Mouse (Mus musculus) CD8-positive naive resting alpha-beta T cell, adult 2 months (primary cell): ENCODE data around the gene Xpo5.

Experiments used
- DNase-seq, 2 experiments: peaks; one replicate each; pipeline ENCODE4 v3.0.0; 2022; ENCODE audit warnings: low read depth in 2 of 2, low spot score in 2 of 2

Xpo5 gene

DNA sequence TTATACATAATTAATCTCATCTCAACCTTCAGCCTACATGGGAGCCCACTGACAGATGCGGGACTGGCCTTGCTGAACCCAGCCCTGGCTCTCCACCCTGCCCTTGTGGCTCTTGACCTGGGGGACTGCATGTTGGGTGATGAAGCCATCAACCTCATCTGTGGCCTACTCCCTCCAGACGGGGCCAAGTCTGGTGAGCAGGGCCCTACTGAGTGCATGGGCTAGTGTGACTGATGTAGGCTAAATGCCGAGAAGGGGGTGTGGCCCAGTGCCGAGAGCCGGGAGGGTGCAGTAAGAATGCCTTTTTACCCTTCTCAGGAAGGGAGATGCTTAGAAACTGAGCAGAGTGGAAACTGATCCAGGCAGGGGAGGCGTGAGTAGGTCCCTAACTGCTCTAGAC lies 52.6 kb downstream of the Xpo5 start:
- no peak for DNase-seq

DNA sequence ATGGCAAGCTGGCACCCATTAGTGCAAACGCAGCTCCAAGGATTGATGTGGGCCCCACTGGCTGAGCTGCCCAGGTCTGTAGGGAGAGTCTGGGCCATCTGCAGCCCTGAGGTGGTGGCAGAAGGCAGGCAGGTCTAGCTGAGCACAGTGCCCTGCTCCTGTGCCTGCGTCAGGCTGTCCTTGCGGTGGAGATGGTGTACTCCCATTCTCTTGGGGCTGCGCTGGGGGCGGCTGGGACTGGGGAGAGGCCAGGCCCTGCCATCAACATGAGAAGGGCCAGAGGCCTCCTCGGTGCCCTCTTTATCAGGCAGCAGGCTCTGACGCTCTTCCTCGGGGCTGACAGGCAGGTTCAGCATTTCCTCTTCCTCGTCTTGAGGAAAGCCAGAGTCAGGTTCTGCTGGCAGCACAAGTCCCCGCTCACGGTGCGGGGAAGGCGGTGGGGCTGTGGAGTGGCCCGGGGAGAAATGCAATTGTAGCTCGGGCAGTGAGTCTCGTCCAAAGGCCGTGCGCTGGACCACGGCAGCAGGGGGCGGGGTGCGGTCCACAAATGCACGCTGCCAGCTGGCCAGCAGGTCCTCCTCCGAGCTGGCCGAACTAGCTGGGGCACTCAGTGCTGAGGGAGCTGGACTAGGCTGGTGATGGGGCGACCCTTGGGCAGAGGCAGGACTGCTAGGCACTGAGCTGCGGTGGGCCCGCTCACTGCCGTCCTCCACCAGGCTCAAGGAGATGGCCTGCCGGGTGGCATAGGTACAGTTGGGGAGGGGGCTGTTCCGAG lies 55.9 kb downstream of the Xpo5 start:
- no peak for DNase-seq

DNA sequence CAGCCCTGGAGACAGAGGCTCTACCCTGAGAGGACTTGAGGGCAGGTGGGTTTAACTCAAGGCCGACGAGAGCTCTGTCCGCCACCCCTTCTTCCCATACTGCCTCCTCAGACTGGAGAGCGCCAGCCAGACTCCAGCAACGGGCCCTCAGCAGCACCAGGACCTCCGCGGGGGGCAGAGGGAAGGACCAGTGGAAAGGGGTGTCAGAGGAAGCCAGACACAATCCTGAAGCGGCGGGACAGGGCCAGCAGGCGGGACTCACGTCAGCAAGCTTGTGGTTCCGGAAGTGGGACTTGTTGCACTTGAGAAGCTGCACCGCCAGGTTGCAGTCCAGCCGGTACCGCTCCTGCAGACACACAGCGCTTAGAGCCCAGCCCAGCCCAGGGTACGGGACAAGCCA lies 57.1 kb downstream of the Xpo5 start:
- no peak for DNase-seq

DNA sequence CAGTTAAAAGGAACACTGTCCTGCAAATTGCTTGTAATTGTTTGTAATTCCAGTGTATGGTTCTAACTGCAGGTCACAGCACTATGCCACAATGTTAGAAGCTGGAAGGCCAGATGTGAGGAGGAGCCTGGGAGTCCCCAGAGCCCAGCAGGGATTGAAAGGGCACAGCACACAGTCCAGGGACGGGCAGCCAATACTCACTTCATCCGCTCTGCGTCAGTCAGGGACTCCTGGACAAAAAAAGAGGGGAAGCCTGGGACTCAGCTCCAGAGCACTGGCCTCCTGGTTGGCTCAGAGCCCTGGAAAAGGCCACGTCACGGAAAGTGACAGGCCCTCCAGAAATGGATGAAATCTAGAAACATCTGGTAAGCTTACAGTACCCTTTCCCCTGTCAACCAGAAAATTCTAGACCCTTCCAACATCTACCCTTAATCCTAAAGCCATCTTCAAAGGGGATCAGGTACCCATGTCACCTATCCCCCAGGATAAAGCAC lies 59.7 kb downstream of the Xpo5 start:
- no peak for DNase-seq

DNA sequence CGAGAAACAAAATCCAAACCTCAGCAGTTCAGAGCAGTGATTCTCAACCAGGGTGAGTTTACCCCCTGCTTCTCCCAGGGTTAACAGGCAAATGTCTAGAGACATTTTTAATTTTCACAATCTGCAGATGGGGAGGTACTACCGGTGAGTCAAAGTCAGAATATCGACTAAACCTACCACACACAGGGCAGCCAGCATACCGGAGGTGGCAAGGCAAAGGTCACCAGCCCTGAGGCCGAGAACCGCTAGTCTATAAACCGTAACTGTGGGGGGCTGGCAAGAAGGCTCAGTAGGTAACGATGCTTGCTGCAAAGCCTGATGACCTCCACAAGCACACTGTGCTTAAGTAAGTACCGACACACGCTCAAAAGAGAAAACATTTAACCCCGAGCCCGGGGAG lies 62.9 kb downstream of the Xpo5 start:
- DNase-seq: no peak

DNA sequence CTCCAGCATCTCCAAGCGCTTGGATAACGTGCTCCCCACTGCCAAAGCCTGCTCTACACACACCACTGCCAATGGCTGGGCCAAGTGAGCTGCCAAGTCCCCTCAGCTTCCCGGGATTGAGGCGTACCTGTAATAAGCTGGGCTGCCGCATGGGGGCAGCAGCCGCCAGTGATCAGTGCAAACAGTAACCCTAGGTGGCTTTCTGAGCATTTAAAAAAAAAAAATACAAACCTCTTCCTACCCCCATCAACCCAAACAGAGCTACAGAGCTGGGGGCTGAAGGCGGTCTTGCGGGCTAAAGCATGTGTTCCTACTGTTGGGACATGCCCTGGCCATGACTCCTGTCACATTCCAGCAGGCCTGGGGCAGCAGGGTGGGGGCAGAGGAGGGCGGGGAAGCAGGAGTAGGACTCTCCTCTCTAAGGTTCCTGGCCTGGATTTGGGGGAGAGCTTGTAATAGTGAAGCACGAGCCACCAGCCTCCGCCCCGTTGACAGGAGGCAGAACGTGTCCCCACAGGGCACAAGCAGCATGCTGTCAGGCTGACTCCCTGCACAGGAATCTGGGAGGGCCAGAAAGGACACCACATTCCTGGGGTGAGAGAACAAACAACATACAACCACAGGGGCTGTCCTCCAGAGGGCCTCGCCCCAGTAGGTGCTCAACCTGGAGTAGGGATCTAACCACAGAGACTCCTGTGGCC lies 63.5 kb downstream of the Xpo5 start:
- peak; percentile 63 to 70 for DNase-seq

DNA sequence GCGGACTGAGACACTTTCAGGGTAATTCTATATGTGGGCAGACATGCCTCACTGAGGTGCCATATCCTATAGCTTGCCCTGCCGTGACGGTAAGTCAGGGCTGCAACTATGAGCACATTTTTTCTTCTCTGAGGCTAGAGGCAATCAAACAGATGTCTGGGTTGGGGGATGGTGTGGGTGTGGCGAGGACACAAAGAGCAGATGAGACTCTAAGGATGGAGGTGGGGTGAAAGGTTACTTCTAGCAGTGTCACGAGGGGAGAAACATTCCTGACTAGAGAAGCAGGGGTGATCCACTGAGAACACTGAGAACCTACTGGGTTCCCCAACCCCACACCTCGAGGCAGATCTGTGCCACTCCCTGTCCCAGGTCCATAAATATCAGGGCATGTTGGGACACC lies 64.4 kb downstream of the Xpo5 start:
- DNase-seq: no peak

DNA sequence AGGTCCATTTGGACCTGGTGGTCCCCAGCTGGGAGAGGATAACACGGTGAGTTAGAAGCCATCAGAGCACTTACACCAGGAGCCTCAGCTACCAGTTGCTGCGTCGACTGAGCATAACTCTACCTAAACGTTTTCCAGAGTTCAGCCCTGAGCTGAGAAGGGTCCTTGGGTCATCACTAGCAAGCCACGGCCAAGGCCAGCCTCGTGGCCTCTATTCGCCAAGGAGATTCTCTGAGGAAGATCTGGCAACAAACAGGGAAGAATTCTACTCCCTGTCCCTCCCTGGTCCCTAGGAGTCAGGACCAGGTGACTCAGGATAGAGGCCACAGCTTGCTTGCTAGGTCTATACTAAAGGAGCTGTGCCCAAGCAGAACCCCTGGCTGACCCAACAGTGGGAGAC lies 64.9 kb downstream of the Xpo5 start:
- DNase-seq: no peak

DNA sequence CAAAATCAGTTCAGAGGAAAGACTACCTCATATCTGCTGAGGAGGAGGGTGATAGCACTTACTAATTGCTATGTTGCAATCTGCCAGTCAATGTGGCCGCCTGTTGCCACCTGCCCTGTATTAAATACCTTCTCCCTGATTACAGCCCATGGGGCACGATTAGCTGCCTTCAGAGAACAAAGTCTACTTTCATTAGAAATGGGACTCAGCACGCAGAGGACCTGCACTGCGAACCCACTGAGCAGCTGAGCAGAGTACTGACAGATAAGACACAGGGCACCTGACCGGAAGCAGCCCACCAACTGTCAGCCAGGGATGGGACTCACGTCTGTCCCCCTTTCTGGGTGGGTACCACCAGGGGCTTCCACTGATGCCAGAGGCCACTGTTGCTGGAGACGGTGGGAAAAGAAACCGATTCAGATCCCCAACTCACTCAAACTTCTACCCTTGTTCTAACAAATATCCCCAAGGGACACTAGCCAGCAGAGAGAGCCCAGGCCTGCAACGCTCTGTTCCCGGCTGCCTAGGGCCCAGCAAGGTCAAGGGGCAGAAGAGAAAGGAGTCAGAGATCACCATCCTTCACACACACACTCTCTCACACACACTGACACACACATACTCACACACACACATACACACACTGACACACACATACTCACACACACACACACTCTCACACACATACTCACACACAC lies 65.6 kb downstream of the Xpo5 start:
- DNase-seq: no peak

DNA sequence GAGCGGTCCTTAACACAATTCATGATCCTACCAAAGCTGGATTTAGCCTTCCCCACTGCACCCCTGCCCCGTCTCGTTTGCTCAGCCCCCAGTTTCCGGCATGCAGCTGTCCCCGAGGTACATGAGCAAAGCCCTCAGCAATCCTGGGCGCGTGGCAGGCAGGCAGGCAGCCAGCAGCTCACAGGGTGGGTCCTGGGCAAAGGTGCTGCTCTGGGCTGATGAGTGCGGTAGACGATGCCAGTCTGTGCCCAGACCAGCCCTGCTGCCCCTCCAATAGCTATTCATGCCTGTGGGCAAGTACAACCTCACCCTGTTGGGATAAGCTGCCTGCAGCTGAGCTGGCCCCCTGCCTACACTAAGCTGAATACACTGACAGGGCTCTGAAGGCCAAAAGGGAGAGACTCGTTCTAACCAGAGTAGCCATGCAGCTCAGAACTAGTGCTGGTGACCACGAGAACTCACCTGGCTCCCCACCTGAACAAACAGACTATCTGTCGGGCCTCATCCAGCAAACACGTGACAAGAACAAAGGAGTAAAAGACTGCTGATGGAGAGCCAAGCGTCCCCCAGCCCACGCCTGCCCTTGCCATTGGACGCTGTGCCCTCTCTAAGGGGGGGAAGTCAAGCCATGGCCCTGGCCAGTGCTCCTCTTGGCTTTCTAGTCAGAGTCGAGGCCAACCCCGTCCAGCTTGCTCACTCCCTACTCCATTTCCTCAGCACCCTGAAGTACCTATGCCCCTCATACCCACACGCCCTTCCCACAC lies 67.4 kb downstream of the Xpo5 start:
- no peak for DNase-seq

DNA sequence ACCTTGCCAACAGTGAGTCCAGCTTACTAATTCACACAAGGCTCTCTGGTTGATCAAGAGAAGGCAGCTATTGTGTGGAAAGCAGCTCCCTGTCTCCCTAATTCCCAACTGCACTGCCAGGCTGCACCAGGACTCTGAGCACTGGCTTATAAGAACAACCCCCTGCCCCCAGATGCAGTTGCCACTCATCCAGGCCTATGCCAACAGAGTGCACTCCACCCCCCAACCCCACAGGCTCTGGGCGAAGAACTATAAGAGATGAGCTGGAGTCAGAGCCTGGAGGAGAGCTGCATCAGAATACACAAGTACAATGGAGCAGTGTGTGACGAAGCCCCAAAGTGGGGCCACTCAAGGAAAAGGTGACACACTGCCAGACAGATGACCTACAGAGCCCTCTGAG lies 69.5 kb downstream of the Xpo5 start:
- DNase-seq: no peak

DNA sequence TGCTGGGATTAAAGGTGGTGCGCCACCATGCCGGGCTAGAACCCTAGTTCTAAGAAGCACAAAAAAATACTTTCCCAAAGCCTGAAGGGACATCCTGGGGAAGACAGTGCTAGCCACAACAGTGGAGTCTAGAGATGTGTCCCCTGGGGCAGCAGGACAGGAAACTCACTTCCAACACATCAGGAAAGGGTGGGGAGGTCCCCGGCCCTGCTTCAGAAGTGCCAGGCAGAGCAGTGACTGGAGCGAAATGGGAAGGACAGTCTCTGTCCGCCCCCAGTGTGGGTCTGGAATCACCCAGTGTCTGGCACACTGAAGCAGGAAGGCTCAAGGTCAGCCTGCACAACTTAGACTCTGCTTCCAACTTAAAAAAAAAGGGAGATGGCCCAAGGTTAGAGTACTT lies 70.1 kb downstream of the Xpo5 start:
- no peak for DNase-seq

DNA sequence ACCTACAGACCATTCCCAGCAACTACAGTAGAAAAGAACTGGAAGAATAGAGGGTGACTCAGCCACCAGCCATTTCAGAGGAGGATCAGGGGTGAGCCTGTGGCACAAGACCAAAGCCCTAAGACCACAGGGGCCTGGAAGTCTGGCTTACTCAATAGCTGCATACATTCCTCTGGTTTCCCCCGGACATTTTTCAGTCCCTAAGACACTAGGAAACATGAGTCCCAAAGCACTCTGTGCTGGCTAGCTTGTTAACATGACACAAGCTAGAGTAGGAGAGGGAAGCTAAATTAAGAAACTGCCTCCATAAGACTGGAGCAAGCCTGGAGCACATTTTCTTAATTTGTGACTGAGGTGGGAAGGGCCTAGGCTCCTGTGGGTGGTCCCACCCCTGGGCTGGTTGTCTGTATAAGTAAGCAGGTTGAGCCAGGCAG lies 71.2 kb downstream of the Xpo5 start:
- DNase-seq: no peak

DNA sequence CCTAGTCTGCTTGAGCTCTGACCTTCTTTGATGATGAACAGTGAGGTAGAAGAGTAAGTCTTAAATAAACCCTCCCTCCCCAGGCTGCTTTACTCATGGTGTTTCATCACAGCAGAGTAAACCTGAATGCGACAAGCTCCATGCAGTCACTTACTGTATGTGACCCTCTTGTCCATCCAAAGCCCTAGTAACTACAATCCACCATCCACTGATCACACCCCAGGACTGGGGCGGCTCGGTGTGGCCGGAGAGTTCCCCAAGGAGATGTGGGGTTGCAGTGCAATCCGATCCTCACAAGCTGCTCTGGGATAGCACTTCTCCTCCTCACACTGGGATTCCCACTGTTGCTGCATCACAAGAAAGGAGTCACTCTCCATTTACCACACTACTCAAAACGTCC lies 71.9 kb downstream of the Xpo5 start:
- DNase-seq: no peak

DNA sequence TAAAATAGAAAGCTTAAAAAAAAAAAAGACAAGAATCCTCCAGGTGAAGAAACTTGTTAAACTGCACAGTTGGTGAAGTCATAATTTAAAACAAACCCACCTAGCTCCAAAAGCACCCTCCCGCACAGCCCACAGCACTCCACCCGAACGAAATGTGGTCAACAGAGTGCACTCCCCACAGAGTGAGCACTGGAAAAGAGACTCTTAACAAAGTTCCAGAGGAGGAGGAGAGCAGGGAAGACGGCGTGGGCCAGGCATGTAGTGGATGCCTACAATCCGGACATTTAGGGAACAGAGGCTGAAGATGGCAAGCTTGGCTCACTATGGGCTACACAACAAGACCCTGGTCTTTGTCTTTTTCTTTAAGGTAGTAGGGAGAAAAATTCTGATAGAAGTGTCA lies 72.5 kb downstream of the Xpo5 start:
- no peak for DNase-seq

DNA sequence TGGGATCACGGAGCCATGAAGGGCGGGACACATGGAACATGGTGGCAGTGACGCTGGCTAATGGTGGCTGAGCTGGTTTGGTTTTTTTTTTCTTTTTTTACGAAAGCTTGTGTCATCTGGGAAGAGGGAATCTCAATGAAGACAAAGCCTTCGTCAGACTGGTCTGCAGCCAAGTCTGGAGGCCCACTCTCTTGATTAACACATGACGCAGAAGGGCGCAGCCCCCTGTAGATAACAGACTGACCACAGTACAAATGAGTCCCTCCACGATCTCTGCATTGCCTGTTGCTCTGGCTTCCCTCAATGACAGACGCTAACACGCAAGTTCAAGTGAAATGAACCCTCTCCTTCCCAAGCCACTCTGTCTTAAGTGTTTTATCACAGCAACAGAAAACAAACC lies 72.9 kb downstream of the Xpo5 start:
- no peak for DNase-seq

DNA sequence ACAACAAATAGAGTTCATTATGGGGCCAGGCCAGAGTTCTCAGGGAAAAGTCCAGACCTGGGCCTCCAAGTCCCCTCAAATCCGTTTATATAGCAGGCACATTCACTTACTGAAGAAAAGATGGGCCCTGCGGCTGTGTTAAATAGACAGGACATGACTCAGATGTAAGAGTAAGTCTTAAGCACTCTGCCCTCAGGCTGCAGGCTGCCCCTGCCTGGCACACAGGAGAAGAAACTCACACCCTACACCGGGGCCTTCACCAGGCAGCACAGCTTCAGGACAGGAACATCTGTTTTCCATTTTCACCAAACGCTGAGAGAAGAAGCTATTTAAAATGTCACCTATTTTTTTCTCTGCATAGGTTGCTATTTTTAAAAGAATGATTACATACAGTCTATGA lies 75.0 kb downstream of the Xpo5 start:
- DNase-seq: no peak

DNA sequence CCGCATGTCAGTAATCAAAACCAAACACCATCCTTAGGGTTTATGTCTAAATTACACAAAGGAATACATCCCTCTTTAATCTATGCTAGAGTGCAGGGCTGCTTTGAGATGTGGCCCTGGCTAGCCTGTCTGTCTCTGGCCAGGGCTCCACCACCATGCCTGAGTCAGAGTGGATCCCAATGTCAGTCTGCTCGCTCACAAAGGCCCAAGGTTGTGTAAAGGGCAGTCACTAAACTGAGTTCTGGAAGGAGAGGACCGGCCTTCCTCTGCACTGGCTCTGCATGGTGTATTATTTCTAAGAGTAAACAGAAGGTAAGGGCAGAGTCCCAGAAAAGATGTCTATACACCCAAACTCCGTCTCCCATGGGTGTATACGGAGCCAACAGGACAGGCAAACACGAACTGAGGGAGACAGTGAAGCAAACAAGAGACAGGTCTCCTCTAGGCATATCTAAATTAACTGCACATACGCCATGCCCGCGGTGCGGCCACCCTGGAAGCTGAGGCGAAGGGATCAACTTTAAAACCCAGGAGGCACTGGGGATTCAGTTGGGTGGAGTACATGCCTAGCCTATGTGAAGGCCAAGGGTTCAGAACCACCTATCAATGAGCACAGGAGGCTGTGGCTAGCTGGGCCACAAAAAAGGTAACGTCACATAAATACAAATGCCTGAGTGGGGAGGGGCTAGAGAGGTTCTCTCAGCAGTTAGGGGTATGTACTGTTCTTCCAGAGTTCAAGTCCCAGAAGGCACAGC lies 75.6 kb downstream of the Xpo5 start:
- no peak for DNase-seq

DNA sequence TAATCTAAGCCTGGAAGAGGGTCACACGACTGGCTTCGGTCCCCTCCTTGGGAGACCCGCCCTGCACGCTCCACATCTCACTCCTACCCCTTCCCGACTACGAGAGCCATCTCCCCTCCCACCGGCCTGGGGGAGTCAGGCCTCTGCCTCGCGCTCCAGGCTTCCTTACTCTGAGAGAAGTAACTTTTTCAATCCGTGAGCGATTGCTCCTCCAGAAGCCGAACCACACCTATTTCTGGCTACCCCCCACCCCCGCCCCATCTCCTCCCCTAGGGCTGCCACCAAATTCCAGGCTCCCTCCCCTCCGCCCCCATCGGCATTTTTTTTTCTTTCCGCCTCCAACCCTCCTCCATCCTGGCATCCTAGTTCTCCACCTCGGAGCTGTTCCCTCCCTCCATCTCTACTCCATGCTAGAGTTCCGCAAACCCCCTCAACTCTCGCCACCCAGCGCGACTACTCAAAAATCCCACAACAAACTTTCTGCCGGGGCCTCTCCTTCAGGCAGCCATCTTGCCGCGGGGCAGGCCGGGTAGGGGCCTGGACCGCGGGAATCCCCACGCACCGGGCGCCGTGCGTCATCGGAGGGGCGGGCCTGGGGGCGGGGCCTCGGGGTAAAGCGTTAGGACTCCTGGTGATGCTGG lies 80.0 kb downstream of the Xpo5 start, which contains the start of gene Tjap1:
Gene Tjap1, minus strand, starts transcription at position 544 of the 641 bp plus-strand sequence.
- DNase-seq: peak; percentile 60 to 70

DNA sequence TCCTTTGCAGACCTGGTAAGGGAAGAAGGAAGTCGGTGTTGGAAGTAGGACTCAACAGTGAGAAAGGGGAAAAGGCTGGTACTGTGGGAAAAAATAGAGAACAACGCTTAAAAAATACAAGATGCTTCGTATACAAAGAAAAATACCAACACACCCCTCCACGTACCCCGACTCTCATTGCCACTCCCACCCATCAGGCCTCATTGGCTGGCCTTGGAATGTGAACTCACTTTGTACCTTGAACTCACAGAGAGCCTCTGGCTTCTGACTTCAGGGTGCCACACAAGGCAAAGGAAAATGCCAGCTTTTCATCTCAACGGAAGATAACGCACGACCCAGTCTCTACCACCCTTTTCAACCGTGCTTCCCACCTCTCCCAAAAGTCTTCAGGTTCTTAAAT lies 80.6 kb downstream of the Xpo5 start:
- no peak for DNase-seq
